ENCODE assay signal across 10 mouse cellular contexts in the genomic region with DNA sequence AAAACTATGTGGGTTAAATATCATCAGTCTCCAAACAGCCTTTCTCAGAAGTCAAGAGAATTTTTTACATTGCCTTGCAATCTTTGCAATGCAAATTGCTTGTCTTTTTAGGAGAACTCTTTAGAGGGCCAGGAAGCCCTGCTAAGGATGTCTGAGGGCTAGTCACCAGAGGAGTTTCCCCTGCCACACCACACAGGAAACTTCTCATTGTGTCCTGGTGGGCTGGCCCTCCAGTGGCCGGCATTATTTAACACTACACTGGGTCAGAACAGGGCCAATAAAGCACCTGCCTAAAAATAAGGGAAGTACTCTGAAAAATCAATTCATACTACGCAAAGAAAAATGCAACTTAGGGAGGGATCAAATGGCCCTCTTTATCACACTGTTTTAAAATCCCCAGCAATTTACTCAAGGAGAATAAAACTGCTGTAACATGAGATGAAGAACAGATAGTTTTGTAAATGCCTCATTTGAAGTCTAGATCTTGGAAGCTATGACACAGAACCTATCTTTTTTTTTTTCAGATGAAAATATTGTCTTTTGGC. TPM values are rescaled to one million over a fixed set of nuclear protein-coding genes. Genes with fewer than 3 reads are reported as not detected.
A peak's percentile ranks its signal among the peaks of the same experiment; 100 is the strongest.
DNase-seq lines count a peak whose midpoint lies in the region; ATAC-seq and TF ChIP-seq lines count a peak whose summit lies in the region.
"Had no signal": no experiment of that assay in that cellular context is flagged by ENCODE, and none has a peak within 500 bp of the region (broad histone marks: within the 10 kb centered on the region; RNA-seq: fewer than 3 reads in every experiment).

No protein-coding gene starts in this region.

- no peak for ATAC-seq in forebrain, embryonic 16.5 days
- ATAC-seq in midbrain, embryonic 16.5 days: no peak

- H3K4me2 ChIP-seq in forebrain, embryonic 16.5 days (ENCODE audit: low read length): peak overlapping the region; percentile 71
- peak overlapping the region; percentile 84 for H3K4me2 ChIP-seq in midbrain, embryonic 16.5 days (ENCODE audit: low read length)

- no peak for DNase-seq in gastrocnemius, adult 2 months
- DNase-seq in gastrocnemius, postnatal 36 days: no peak
- DNase-seq in liver: no peak
- no peak for DNase-seq in lung, postnatal 36 days
- no peak for DNase-seq in left cerebral cortex, postnatal 4 days
- DNase-seq: adrenal gland, postnatal 36 days had no signal

- peak overlapping the region; percentile 70; the same call in 1 of the 2 replicates for H3K4me3 ChIP-seq in gastrocnemius, adult 2 months
- peak overlapping the region; percentile 74; the same call in 1 of the 2 replicates for H3K4me3 ChIP-seq in E14TG2a.4 (replicated peaks; ENCODE audit: low read length)
- peak overlapping the region; percentile 44 for H3K4me3 ChIP-seq in forebrain, embryonic 16.5 days (replicated peaks; ENCODE audit: low read length)
- H3K4me3 ChIP-seq in midbrain, embryonic 16.5 days (ENCODE audit: low read depth, low read length): peak overlapping the region; percentile 67

- 6% methylated on average over 2 of the region's 2 CpGs for WGBS in forebrain, embryonic 16.5 days
- WGBS in midbrain, embryonic 16.5 days: 8% methylated on average over 2 of the region's 2 CpGs

- H3K9me3 ChIP-seq in E14TG2a.4 (ENCODE audit: low read length): 0 out of 2 replicates have a peak, but pooled peaks cover 6% of the 10 kb centered on the region
- no peaks in the 10 kb centered on the region for H3K9me3 ChIP-seq in forebrain, embryonic 16.5 days (ENCODE audit: control insufficient read depth, low read length)
- H3K9me3 ChIP-seq in midbrain, embryonic 16.5 days (replicated peaks; ENCODE audit: control insufficient read depth, low read length, poor library complexity, severe bottlenecking): no peaks in the 10 kb centered on the region
- H3K9me3 ChIP-seq: lung, embryonic 15.5 days had no signal

- peaks cover 65% of the 10 kb centered on the region for H3K4me1 ChIP-seq in E14TG2a.4 (replicated peaks; ENCODE audit: low read depth, low read length)
- H3K4me1 ChIP-seq in forebrain, embryonic 16.5 days (replicated peaks; ENCODE audit: control insufficient read depth, insufficient read depth, low read length): peaks cover 65% of the 10 kb centered on the region
- peaks cover 58% of the 10 kb centered on the region for H3K4me1 ChIP-seq in midbrain, embryonic 16.5 days (ENCODE audit: control insufficient read depth, insufficient read depth, low read length)

- peak; percentile 22 for TF ChIP-seq CTCF in gastrocnemius, adult 2 months (IDR thresholded peaks at IDR 0.05)
- no peak for TF ChIP-seq CTCF in E14TG2a.4 (conservative IDR thresholded peaks at IDR 0.05; ENCODE audit: low read length)

- peak overlapping the region; percentile 54 for H3K9ac ChIP-seq in forebrain, embryonic 16.5 days (replicated peaks; ENCODE audit: low read depth, low read length)
- peak overlapping the region; percentile 86 for H3K9ac ChIP-seq in midbrain, embryonic 16.5 days (ENCODE audit: low read depth, low read length)
- H3K9ac ChIP-seq: lung, embryonic 15.5 days had no signal

- H3K36me3 ChIP-seq in E14TG2a.4 (ENCODE audit: insufficient read depth, low read length): no peaks in the 10 kb centered on the region
- H3K36me3 ChIP-seq in forebrain, embryonic 16.5 days (ENCODE audit: control insufficient read depth, insufficient read depth): no peaks in the 10 kb centered on the region
- H3K36me3 ChIP-seq in midbrain, embryonic 16.5 days (ENCODE audit: control insufficient read depth, insufficient read depth, low read length): no peaks in the 10 kb centered on the region
- H3K36me3 ChIP-seq: lung, embryonic 15.5 days had no signal

- peak overlapping the region; percentile 32; the same call in 1 of the 2 replicates for H3K27ac ChIP-seq in gastrocnemius, adult 2 months
- peak overlapping the region; percentile 76; the same call in 1 of the 2 replicates for H3K27ac ChIP-seq in forebrain, embryonic 16.5 days (ENCODE audit: low read length)
- peak overlapping the region; percentile 97 for H3K27ac ChIP-seq in midbrain, embryonic 16.5 days (ENCODE audit: low read length)
- H3K27ac ChIP-seq: lung, embryonic 15.5 days had no signal

- H3K27me3 ChIP-seq in E14TG2a.4 (ENCODE audit: insufficient read depth, low read length): no peaks in the 10 kb centered on the region
- H3K27me3 ChIP-seq in forebrain, embryonic 16.5 days (replicated peaks; ENCODE audit: control insufficient read depth, insufficient read depth, low read length): no peaks in the 10 kb centered on the region
- H3K27me3 ChIP-seq in midbrain, embryonic 16.5 days (ENCODE audit: control insufficient read depth, insufficient read depth, low read depth, low read length): no peaks in the 10 kb centered on the region
- H3K27me3 ChIP-seq: lung, embryonic 15.5 days had no signal

- intact Hi-C loops in gastrocnemius, adult 2 months (cut with DNase I): no loop called here
- intact Hi-C loops in gastrocnemius, postnatal 36 days (cut with DNase I): no loop called here
- intact Hi-C loops in left cerebral cortex, postnatal 4 days (cut with DNase I): loop anchor here (5.0 kb wide), 2 partner anchors 38 to 83 kb away; no protein-coding TSS in a partner anchor

RNA-seq across cellular contexts. Expression of gene Gm6525, which starts 45.3 kb away (rescaled TPM):
- total RNA-seq in gastrocnemius, adult 2 months (2021): not detected
- not detected for total RNA-seq in gastrocnemius, postnatal 36 days (2021)
- 3.0 and 3.1 TPM in 2 replicates for polyA plus RNA-seq in forebrain, embryonic 16.5 days (2015; fragmentation: Nextera tagmentation; extraction: Ambion mirVana)
- polyA plus RNA-seq in midbrain, embryonic 16.5 days (2015; fragmentation: Nextera tagmentation; extraction: Ambion mirVana): 2.1 and 2.5 TPM in 2 replicates
- not detected for total RNA-seq in left cerebral cortex, postnatal 4 days (2021)

Comparison
In these comparisons a context has a peak if more than half of its experiments do, and no peak if none do; other contexts are left out.
1. H3K27ac ChIP-seq: peak in every context shown above with its lines; median percentile 97 in midbrain, embryonic 16.5 days; 76 in forebrain, embryonic 16.5 days; 32 in gastrocnemius, adult 2 months.